Mouse (Mus musculus) C2C12 (cell line): ENCODE data around the gene Dppa4.

Source experiments
- CTCF ChIP-seq: IDR thresholded peaks from one replicate; pipeline ENCODE4 v1.5.1; 2011; ENCODE audit not compliant: control insufficient read depth, insufficient read depth, insufficient read length
- FOSL1 ChIP-seq: IDR thresholded peaks from one replicate; pipeline ENCODE4 v1.8.0; 2011; ENCODE audit warnings: mild to moderate bottlenecking, low read length; ENCODE audit not compliant: poor library complexity, insufficient read depth, severe bottlenecking
- MAX ChIP-seq: IDR thresholded peaks from one replicate; pipeline ENCODE4 v1.6.1; 2011; ENCODE audit warnings: mild to moderate bottlenecking, control low read depth
- MYOD1 ChIP-seq: IDR thresholded peaks from one replicate; pipeline ENCODE4 v1.6.1; 2011; ENCODE audit warnings: low read depth; ENCODE audit not compliant: control insufficient read depth, insufficient read length
- MYOG ChIP-seq: IDR thresholded peaks from one replicate; pipeline ENCODE4 v1.6.1; 2011; ENCODE audit not compliant: control insufficient read depth, insufficient read length; ENCODE audit errors: extremely low read depth
- USF1 ChIP-seq: IDR thresholded peaks from one replicate; pipeline ENCODE4 v1.6.1; 2011; ENCODE audit warnings: low read depth, mild to moderate bottlenecking, control low read depth, moderate library complexity

- TF ChIP-seq CTCF = no peak
- no peak for TF ChIP-seq MYOG
- TF ChIP-seq MYOD1 = no peak
- no peak for TF ChIP-seq FOSL1
- no peak for TF ChIP-seq USF1
- no peak for TF ChIP-seq MAX
Observed at GRCm38 (mm10) chr16:48234999-48235398, 48.5 kb upstream of the Dppa4 start.
